Mouse (Mus musculus) hematopoietic stem cell, adult 5-6 weeks (primary cell): ENCODE data around the gene Ugp2. TPM values are rescaled to one million over a fixed set of nuclear protein-coding genes. Genes with fewer than 3 reads are reported as not detected.
A peak's percentile ranks its signal among the peaks of the same experiment; 100 is the strongest.

Experiments used
- ATAC-seq, 2 experiments: fragments of 125-278 bp in 1 of 2; replicated peaks in 1 of 2; 2 replicates each; pipeline ENCODE4 v1.8.0; 2016 to 2017; ENCODE audit warnings: inconsistent platforms in 2 of 2, mild to moderate bottlenecking in 2 of 2, moderate number of reproducible peaks in 2 of 2, low read depth in 1 of 2, moderate TSS enrichment in 1 of 2; ENCODE audit not compliant: low FRiP score in 2 of 2, poor library complexity in 2 of 2, severe bottlenecking in 2 of 2, insufficient read depth in 1 of 2, low TSS enrichment in 1 of 2
- total RNA-seq: library from RNA; stranded (forward); fragments of 172-1452, 232-1000 nt; gene quantifications from 2 replicates; pipeline ENCODE4 v1.2.3, GENCODE M21; 2017

Gene Ugp2
- total RNA-seq, 1 experiment from 2014 or later = 52.4 TPM

- ATAC-seq = no peak
Measured at GRCm38 (mm10) chr11:21346020-21346419, 25.0 kb downstream of the Ugp2 start.

GRCm38 (mm10) chr11:21343490-21343889, 27.5 kb downstream of the Ugp2 start:
- no peak for ATAC-seq

- ATAC-seq = no peak
Measured at GRCm38 (mm10) chr11:21339088-21339487, 31.9 kb downstream of the Ugp2 start.

- ATAC-seq = no peak
Measured at GRCm38 (mm10) chr11:21337855-21338254, 33.1 kb downstream of the Ugp2 start.

GRCm38 (mm10) chr11:21332639-21333295, 38.2 kb downstream of the Ugp2 start:
- ATAC-seq = no peak

GRCm38 (mm10) chr11:21328141-21328540, 42.9 kb downstream of the Ugp2 start:
- no peak for ATAC-seq

GRCm38 (mm10) chr11:21327486-21327885, 43.5 kb downstream of the Ugp2 start:
- no peak for ATAC-seq

- ATAC-seq = no peak
Measured at GRCm38 (mm10) chr11:21326770-21327169, 44.2 kb downstream of the Ugp2 start.

- ATAC-seq = no peak
Measured at GRCm38 (mm10) chr11:21325781-21326180, 45.2 kb downstream of the Ugp2 start.

GRCm38 (mm10) chr11:21322349-21322748, 48.7 kb downstream of the Ugp2 start:
- peak in 1 of 2 experiments; percentile 39; a peak in 1 of 4 replicates for ATAC-seq

- ATAC-seq = no peak; a peak in 2 of 4 replicates
Measured at GRCm38 (mm10) chr11:21321577-21321976, 49.4 kb downstream of the Ugp2 start.

- ATAC-seq = peak; percentile 32; a peak in 2 of 4 replicates
Measured at GRCm38 (mm10) chr11:21313922-21314657, 56.9 kb downstream of the Ugp2 start.

GRCm38 (mm10) chr11:21309516-21309915, 61.5 kb downstream of the Ugp2 start:
- no peak for ATAC-seq

- no peak for ATAC-seq
Measured at GRCm38 (mm10) chr11:21308119-21308518, 62.9 kb downstream of the Ugp2 start.

GRCm38 (mm10) chr11:21307078-21307668, 63.8 kb downstream of the Ugp2 start:
- no peak for ATAC-seq

- ATAC-seq = no peak
Measured at GRCm38 (mm10) chr11:21303619-21304018, 67.4 kb downstream of the Ugp2 start.

- no peak for ATAC-seq
Measured at GRCm38 (mm10) chr11:21295486-21295885, 75.5 kb downstream of the Ugp2 start.

- 0 out of 4 replicates have a peak, but pooled peaks of 1 of the 2 experiments have one; percentile 39 for ATAC-seq
Measured at GRCm38 (mm10) chr11:21288153-21288552, 82.8 kb downstream of the Ugp2 start.
